Mouse (Mus musculus): ENCODE data around the gene Nhlrc3. TPM values are rescaled to one million over a fixed set of nuclear protein-coding genes. Genes with fewer than 3 reads are reported as not detected.

Nhlrc3 gene
- polyA plus RNA-seq (2012; rRNA removed) = 12.9 and 18.4 TPM in 2 replicates

DNA sequence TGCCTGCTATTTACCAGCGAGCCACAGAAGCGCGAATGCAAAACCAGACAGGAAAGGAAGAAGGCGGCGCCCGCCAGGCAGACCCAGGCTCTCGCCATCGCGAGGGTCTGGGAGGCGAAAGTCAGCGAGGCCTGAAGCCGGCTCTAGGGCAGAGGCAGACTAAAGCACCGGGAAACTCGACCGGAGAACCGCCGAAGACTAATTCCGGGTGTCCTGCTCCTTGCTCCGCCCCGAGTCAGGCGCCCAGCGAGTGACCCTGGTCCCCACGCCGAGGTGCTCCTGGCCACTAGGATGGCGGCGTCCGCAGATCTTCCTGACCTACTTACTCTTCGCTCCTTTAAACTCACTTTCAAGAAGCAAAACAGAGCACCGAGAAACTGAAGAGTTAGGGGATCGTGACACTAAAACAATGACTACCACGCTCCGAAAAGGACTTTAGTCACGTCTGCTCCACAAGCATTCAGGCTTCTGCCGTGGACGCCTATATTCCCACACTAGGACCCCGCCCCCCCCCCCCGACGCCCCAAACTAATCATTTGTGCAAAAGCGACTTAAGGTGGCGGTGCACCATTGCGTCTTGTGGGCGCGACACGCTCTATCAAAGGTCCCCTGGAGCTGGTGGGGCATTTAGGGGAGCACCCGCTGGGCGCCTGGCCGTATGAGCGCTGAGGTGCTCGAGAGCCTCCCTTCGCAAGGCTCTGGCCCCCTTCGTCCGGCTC is at the start of gene Nhlrc3, which contains the start of gene Proser1:
Nhlrc3 (minus strand) TSS at position 287 of the 719 bp plus-strand sequence.
Proser1 (plus strand) TSS at position 621 of the 719 bp plus-strand sequence.

DNA sequence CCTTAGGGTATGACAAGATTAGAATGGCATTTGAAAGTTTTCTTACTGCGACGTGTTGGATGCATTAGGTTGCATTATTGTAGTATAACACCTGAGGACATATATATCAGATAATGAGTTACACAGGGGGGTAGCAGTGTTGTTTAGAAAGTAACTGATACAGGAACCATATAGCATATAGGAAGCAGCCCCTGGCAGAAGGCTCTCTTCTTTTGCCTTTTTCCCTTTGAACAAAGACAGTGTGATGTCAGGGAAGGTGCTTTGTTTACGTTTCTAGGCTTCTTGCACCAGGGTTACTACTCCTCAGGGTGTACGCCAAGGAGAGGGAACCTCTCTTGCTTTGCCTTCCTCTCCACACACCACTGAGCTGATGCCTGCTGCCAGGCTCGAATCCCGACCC is 25.2 kb upstream of the Nhlrc3 start, which contains the start of gene Stoml3:
Stoml3 (plus strand) TSS at position 301 of the 400 bp plus-strand sequence.

Other genes starting within 250 kb of the Nhlrc3 start
- 23.4 and 24.1 TPM in 2 replicates for gene Proser1, start 334 bp upstream of the Nhlrc3 start, polyA plus RNA-seq (2012; rRNA removed)
- not detected in 2 replicates for gene Stoml3, start 25.3 kb upstream of the Nhlrc3 start, polyA plus RNA-seq (2012; rRNA removed)
- 3.8 and 3.9 TPM in 2 replicates for gene Frem2, start 194.0 kb upstream of the Nhlrc3 start, polyA plus RNA-seq (2012; rRNA removed)

Measured in colon, adult 2 months (tissue).